Comparison of ENCODE assay signal across 8 mouse cellular contexts in the genomic region with DNA sequence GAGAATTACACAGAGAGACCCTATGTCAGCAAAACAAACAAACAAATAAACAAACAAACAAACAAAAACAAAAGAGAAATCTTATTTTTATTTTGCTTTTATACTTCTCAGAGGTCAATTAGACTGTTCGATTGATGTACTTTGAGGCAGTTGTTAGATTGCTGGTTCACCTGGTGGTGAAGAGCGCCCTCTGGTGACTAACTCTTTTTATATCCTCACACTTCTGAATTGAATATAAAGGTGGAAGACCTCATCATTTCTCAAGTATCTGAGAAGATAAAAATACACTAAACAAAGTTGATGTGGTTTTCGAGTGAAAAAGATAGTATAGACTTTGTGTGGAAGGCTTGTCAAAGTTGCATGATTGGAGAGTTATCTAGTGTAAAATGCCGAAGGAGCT. TPM values are rescaled to one million over a fixed set of nuclear protein-coding genes. Genes with fewer than 3 reads are reported as not detected.
DNase-seq lines count a peak whose midpoint lies in the region.

No protein-coding gene starts in this region.

- DNase-seq in adrenal gland, postnatal 10 days: peak; percentile 59
- DNase-seq in adrenal gland, postnatal 25 days: no peak
- DNase-seq in layer of hippocampus, adult 9-10 months (ENCODE audit: low spot score): peak; percentile 67
- DNase-seq in layer of hippocampus, postnatal 36 days: no peak
- DNase-seq in ES-CJ7 (ENCODE audit: low read depth, low spot score): peak; percentile 56
- peak; percentile 74 for DNase-seq in embryo, embryonic 10 days (ENCODE audit: low spot score)
- peak; percentile 66 for DNase-seq in lung, postnatal 14 days
- no peak for DNase-seq in frontal cortex, postnatal 14 days (ENCODE audit: low spot score in 2 of 2)

RNA-seq across cellular contexts. Expression of gene Exoc6, which starts 13.5 kb away (rescaled TPM):
- 10 to 100 TPM; 25.2 to 29.2 TPM for total RNA-seq in adrenal gland, postnatal 10 days (2021)
- total RNA-seq in adrenal gland, postnatal 25 days (2021): 15.7 and 21.4 TPM in 2 replicates
- total RNA-seq in layer of hippocampus, postnatal 36 days (2021): 10 to 100 TPM; 48.1 to 52.3 TPM

Comparison
In these comparisons a context has a peak if more than half of its experiments do, and no peak if none do; other contexts are left out.
1. DNase-seq: peak in adrenal gland, postnatal 10 days (single experiment), layer of hippocampus, adult 9-10 months (single experiment), ES-CJ7 (single experiment), embryo, embryonic 10 days (single experiment) and lung, postnatal 14 days (single experiment); none in adrenal gland, postnatal 25 days (single experiment), layer of hippocampus, postnatal 36 days (0 of 2) and frontal cortex, postnatal 14 days (0 of 2).